Mouse (Mus musculus): ENCODE data around the gene Tapbp. TPM values are rescaled to one million over a fixed set of nuclear protein-coding genes. Genes with fewer than 3 reads are reported as not detected.
A peak's percentile ranks its signal among the peaks of the same experiment; 100 is the strongest.

The Tapbp gene
- polyA plus RNA-seq, 1 experiment: 50.6 TPM

- TF ChIP-seq USF1 (IDR thresholded peaks at IDR 0.05; ENCODE audit: low read depth) (no peak), POLR2AphosphoS2 (IDR thresholded peaks at IDR 0.05; ENCODE audit: insufficient read length, low read depth) (no peak), POLR2A (IDR thresholded peaks at IDR 0.05; ENCODE audit: insufficient read length, low read depth) (no peak), TCF3 (IDR thresholded peaks at IDR 0.05; ENCODE audit: insufficient read length, low read depth) (no peak), SRF (IDR thresholded peaks at IDR 0.05; ENCODE audit: control insufficient read depth, insufficient read length, low read depth) (no peak), MYOD1 (IDR thresholded peaks at IDR 0.05; ENCODE audit: control insufficient read depth in 1 of 3, insufficient read length in 2 of 3, low read depth in 2 of 3) (no peak), MYOG (IDR thresholded peaks at IDR 0.05; ENCODE audit: control insufficient read depth in 1 of 3, insufficient read depth in 1 of 3, insufficient read length in 2 of 3, low read depth in 2 of 3) (no peak), E2F4 (IDR thresholded peaks at IDR 0.05; ENCODE audit: insufficient read depth) (no peak)
- peaks cover 16% of the 10 kb centered on the region for H3K79me2 ChIP-seq (ENCODE audit: control insufficient read depth, insufficient read depth)
- H3K36me3 ChIP-seq (ENCODE audit: control insufficient read depth, insufficient read depth): peaks cover 11% of the 10 kb centered on the region
Observed at GRCm38 (mm10) chr17:33913264-33913663, 2.4 kb upstream of the Tapbp start.

GRCm38 (mm10) chr17:33913905-33914304, 1.8 kb upstream of the Tapbp start:
- H3K27me3 ChIP-seq (ENCODE audit: control insufficient read depth, insufficient read depth, insufficient read length): no peaks in the 10 kb centered on the region
- TF ChIP-seq REST (IDR thresholded peaks at IDR 0.05; ENCODE audit: insufficient read depth, insufficient read length) (no peak), POLR2A (IDR thresholded peaks at IDR 0.05; ENCODE audit: insufficient read length, low read depth) (no peak), POLR2AphosphoS2 (IDR thresholded peaks at IDR 0.05; ENCODE audit: insufficient read length, low read depth) (no peak), MYOG (IDR thresholded peaks at IDR 0.05; ENCODE audit: control insufficient read depth in 1 of 3, insufficient read depth in 1 of 3, insufficient read length in 2 of 3, low read depth in 2 of 3) (no peak), TCF3 (IDR thresholded peaks at IDR 0.05; ENCODE audit: insufficient read length, low read depth) (no peak), CEBPB (IDR thresholded peaks at IDR 0.05; ENCODE audit: insufficient read depth, poor library complexity, severe bottlenecking) (no peak), MAX (IDR thresholded peaks at IDR 0.05; ENCODE audit: low read depth) (no peak), E2F4 (IDR thresholded peaks at IDR 0.05; ENCODE audit: insufficient read depth) (no peak), MYOD1 (IDR thresholded peaks at IDR 0.05; ENCODE audit: control insufficient read depth in 1 of 3, insufficient read length in 2 of 3, low read depth in 2 of 3) (no peak), USF1 (IDR thresholded peaks at IDR 0.05; ENCODE audit: low read depth) (no peak), SRF (IDR thresholded peaks at IDR 0.05; ENCODE audit: control insufficient read depth, insufficient read length, low read depth) (no peak), TCF12 (IDR thresholded peaks at IDR 0.05; ENCODE audit: insufficient read depth, poor library complexity, severe bottlenecking) (no peak)
- H3K4me2 ChIP-seq (ENCODE audit: low read depth): no peak overlapping the region
- H3ac ChIP-seq (ENCODE audit: control insufficient read depth, insufficient read length): no peak overlapping the region
- peaks cover 16% of the 10 kb centered on the region for H3K79me2 ChIP-seq (ENCODE audit: control insufficient read depth, insufficient read depth)
- peaks cover 11% of the 10 kb centered on the region for H3K36me3 ChIP-seq (ENCODE audit: control insufficient read depth, insufficient read depth)
- no peak overlapping the region for H3K4me3 ChIP-seq

More at GRCm38 (mm10) chr17:33913264-33913663, 2.4 kb upstream of the Tapbp start:
- no peak overlapping the region for H3K4me3 ChIP-seq
- no peaks in the 10 kb centered on the region for H3K27me3 ChIP-seq (ENCODE audit: control insufficient read depth, insufficient read depth, insufficient read length)
- no peak overlapping the region for H3ac ChIP-seq (ENCODE audit: control insufficient read depth, insufficient read length)
- H3K4me2 ChIP-seq (ENCODE audit: low read depth): no peak overlapping the region

- Histone ChIP-seq H3K4me3 (peak overlapping the region; percentile 41), H3ac (ENCODE audit: control insufficient read depth, insufficient read length) (no peak overlapping the region), H3K4me2 (ENCODE audit: low read depth) (peak overlapping the region; percentile 61), H3K79me2 (ENCODE audit: control insufficient read depth, insufficient read depth) (peaks cover 14% of the 10 kb centered on the region), H3K36me3 (ENCODE audit: control insufficient read depth, insufficient read depth) (peaks cover 11% of the 10 kb centered on the region), H3K27me3 (ENCODE audit: control insufficient read depth, insufficient read depth, insufficient read length) (no peaks in the 10 kb centered on the region)
- no peak for TF ChIP-seq USF1 (IDR thresholded peaks at IDR 0.05; ENCODE audit: low read depth)
- TF ChIP-seq TCF12 (IDR thresholded peaks at IDR 0.05; ENCODE audit: insufficient read depth, poor library complexity, severe bottlenecking): no peak
- TF ChIP-seq SRF (IDR thresholded peaks at IDR 0.05; ENCODE audit: control insufficient read depth, insufficient read length, low read depth): no peak
- TF ChIP-seq POLR2A (IDR thresholded peaks at IDR 0.05; ENCODE audit: insufficient read length, low read depth): no peak
- no peak for TF ChIP-seq MYOD1 (IDR thresholded peaks at IDR 0.05; ENCODE audit: control insufficient read depth in 1 of 3, insufficient read length in 2 of 3, low read depth in 2 of 3)
- TF ChIP-seq CEBPB (IDR thresholded peaks at IDR 0.05; ENCODE audit: insufficient read depth, poor library complexity, severe bottlenecking): no peak
- TF ChIP-seq TCF3 (IDR thresholded peaks at IDR 0.05; ENCODE audit: insufficient read length, low read depth): no peak
- TF ChIP-seq POLR2AphosphoS2 (IDR thresholded peaks at IDR 0.05; ENCODE audit: insufficient read length, low read depth): no peak
Observed at GRCm38 (mm10) chr17:33914969-33915391, 719 bp upstream of the Tapbp start.

GRCm38 (mm10) chr17:33916294-33916693, 595 bp downstream of the Tapbp start:
- Histone ChIP-seq H3K79me2 (ENCODE audit: control insufficient read depth, insufficient read depth) (peaks cover 6% of the 10 kb centered on the region), H3K36me3 (ENCODE audit: control insufficient read depth, insufficient read depth) (peaks cover 11% of the 10 kb centered on the region), H3K4me2 (ENCODE audit: low read depth) (peak overlapping the region; percentile 78), H3K27me3 (ENCODE audit: control insufficient read depth, insufficient read depth, insufficient read length) (no peaks in the 10 kb centered on the region), H3K4me3 (peak overlapping the region; percentile 41), H3ac (ENCODE audit: control insufficient read depth, insufficient read length) (no peak overlapping the region)
- TF ChIP-seq CEBPB (IDR thresholded peaks at IDR 0.05; ENCODE audit: insufficient read depth, poor library complexity, severe bottlenecking) (no peak), REST (IDR thresholded peaks at IDR 0.05; ENCODE audit: insufficient read depth, insufficient read length) (no peak), MAX (IDR thresholded peaks at IDR 0.05; ENCODE audit: low read depth) (no peak), TCF12 (IDR thresholded peaks at IDR 0.05; ENCODE audit: insufficient read depth, poor library complexity, severe bottlenecking) (no peak), E2F4 (IDR thresholded peaks at IDR 0.05; ENCODE audit: insufficient read depth) (no peak), TCF3 (IDR thresholded peaks at IDR 0.05; ENCODE audit: insufficient read length, low read depth) (no peak), POLR2AphosphoS2 (IDR thresholded peaks at IDR 0.05; ENCODE audit: insufficient read length, low read depth) (no peak)
